Mouse (Mus musculus) liver, embryonic 12.5 days (tissue): ENCODE results near the gene Trappc3l. TPM values are rescaled to one million over a fixed set of nuclear protein-coding genes. Genes with fewer than 3 reads are reported as not detected.

Source experiments
- ATAC-seq: fragments of 200-750 bp; cut with Nextera tagmentation; 2 replicates; pipeline ENCODE4 v1.8.0; 2017; ENCODE audit warnings: moderate number of reproducible peaks, mild to moderate bottlenecking, moderate library complexity
- H3K27ac ChIP-seq: fragments of 300-500 bp; sonication (generic); 2 replicates; pipeline ENCODE4 v1.5.1; 2016; ENCODE audit warnings: mild to moderate bottlenecking
- H3K27me3 ChIP-seq: fragments of 300-500 bp; sonication (generic); replicated peaks from 2 replicates; pipeline ENCODE4 v1.6.1; 2016; ENCODE audit warnings: mild to moderate bottlenecking, moderate library complexity
- H3K36me3 ChIP-seq: fragments of 300-500 bp; sonication (generic); 2 replicates; pipeline ENCODE4 v1.6.1; 2016; ENCODE audit warnings: mild to moderate bottlenecking, moderate library complexity
- H3K4me1 ChIP-seq: fragments of 300-500 bp; sonication (generic); 2 replicates; pipeline ENCODE4 v1.6.1; 2016
- H3K4me2 ChIP-seq: fragments of 300-500 bp; sonication (generic); 2 replicates; pipeline ENCODE4 v1.6.1; 2016; ENCODE audit warnings: mild to moderate bottlenecking, moderate library complexity
- H3K4me3 ChIP-seq: fragments of 300-500 bp; sonication (generic); 2 replicates; pipeline ENCODE4 v1.5.1; 2016; ENCODE audit warnings: mild to moderate bottlenecking, moderate library complexity
- H3K9ac ChIP-seq: fragments of 300-500 bp; sonication (generic); 2 replicates; pipeline ENCODE4 v1.6.1; 2016; ENCODE audit warnings: mild to moderate bottlenecking, moderate library complexity
- H3K9me3 ChIP-seq: fragments of 300-500 bp; sonication (generic); replicated peaks from 2 replicates; pipeline ENCODE4 v1.6.1; 2016; ENCODE audit warnings: mild to moderate bottlenecking, moderate library complexity
- WGBS: fragments of 180-500 bp; shearing (Covaris S2); methylation state at CpG from one replicate; pipeline ENCODE4 v1.1.7; 2016; ENCODE audit not compliant: insufficient replicate concordance; 5-methylcytosine and 5-hydroxymethylcytosine counted together
- polyA plus RNA-seq: library from polyadenylated mRNA; unstranded; fragments of >200 nt; fragmentation: Nextera tagmentation; extraction: Ambion mirVana; gene quantifications from 2 replicates; pipeline ENCODE4 v1.2.1, GENCODE M21; 2016

Trappc3l gene
- polyA plus RNA-seq, 1 experiment from 2014 or later: not detected

GRCm38 (mm10) chr10:34149772-34150171 is 112.4 kb downstream of the Trappc3l start:
- Histone ChIP-seq H3K4me2 (no peak overlapping the region), H3K27ac (no peak overlapping the region), H3K36me3 (0 out of 2 replicates have a peak, but pooled peaks cover 3% of the 10 kb centered on the region), H3K27me3 (no peaks in the 10 kb centered on the region), H3K4me3 (no peak overlapping the region), H3K9ac (no peak overlapping the region), H3K4me1 (no peaks in the 10 kb centered on the region), H3K9me3 (no peaks in the 10 kb centered on the region)
- no peak for ATAC-seq
- 68% methylated on average over 3 of the region's 3 CpGs for WGBS

DNA sequence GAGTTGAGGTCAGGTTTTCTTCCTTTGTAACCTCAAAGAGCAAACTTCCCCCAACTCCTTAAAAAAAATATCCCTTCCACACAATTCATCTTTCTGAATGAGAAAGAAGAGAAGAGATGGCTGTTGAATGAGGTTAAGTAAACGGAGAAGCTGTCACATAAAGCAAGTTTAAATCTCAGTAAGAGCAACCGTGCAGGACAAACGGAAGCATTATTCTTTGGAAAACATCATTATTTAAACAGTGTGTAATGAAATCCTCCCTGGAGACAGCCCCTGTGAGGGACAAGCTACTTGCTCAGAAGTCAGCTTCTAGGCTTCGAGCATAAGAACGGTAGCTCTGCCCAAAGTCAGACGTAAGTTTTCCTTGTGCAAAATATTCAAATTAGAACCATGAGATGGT is 113.1 kb downstream of the Trappc3l start:
- no peak overlapping the region for H3K4me3 ChIP-seq
- H3K4me2 ChIP-seq: no peak overlapping the region
- no peaks in the 10 kb centered on the region for H3K4me1 ChIP-seq
- no peak for ATAC-seq
- WGBS: 71% methylated on average over 6 of the region's 6 CpGs
- no peaks in the 10 kb centered on the region for H3K9me3 ChIP-seq
- H3K9ac ChIP-seq: no peak overlapping the region
- 0 out of 2 replicates have a peak, but pooled peaks cover 3% of the 10 kb centered on the region for H3K36me3 ChIP-seq
- H3K27me3 ChIP-seq: no peaks in the 10 kb centered on the region
- H3K27ac ChIP-seq: no peak overlapping the region

DNA sequence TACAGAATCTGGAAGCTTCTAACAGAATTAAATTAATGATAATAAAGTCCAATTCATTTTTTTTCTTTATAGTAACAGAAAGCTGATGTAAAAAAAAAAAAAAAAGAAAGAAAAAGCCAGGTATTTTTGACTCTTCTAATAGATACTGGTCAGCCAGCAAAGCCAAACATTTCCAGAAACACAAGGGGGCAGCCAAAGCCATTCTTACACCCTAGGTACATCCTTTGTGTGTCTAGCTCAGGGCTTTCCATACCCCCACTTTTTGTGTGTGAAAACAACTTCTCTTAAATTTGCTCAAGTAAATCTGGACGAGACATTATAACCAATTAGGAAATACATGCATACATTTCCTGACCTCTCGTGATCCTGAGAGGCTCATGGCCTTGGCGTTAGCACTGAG is 114.4 kb downstream of the Trappc3l start:
- no peak overlapping the region for H3K27ac ChIP-seq
- no peaks in the 10 kb centered on the region for H3K27me3 ChIP-seq
- no peaks in the 10 kb centered on the region for H3K4me1 ChIP-seq
- no peak for ATAC-seq
- H3K9me3 ChIP-seq: no peaks in the 10 kb centered on the region
- 59% methylated on average over 3 of the region's 3 CpGs for WGBS
- H3K4me2 ChIP-seq: no peak overlapping the region
- 0 out of 2 replicates have a peak, but pooled peaks cover 3% of the 10 kb centered on the region for H3K36me3 ChIP-seq
- no peak overlapping the region for H3K4me3 ChIP-seq
- H3K9ac ChIP-seq: no peak overlapping the region

DNA sequence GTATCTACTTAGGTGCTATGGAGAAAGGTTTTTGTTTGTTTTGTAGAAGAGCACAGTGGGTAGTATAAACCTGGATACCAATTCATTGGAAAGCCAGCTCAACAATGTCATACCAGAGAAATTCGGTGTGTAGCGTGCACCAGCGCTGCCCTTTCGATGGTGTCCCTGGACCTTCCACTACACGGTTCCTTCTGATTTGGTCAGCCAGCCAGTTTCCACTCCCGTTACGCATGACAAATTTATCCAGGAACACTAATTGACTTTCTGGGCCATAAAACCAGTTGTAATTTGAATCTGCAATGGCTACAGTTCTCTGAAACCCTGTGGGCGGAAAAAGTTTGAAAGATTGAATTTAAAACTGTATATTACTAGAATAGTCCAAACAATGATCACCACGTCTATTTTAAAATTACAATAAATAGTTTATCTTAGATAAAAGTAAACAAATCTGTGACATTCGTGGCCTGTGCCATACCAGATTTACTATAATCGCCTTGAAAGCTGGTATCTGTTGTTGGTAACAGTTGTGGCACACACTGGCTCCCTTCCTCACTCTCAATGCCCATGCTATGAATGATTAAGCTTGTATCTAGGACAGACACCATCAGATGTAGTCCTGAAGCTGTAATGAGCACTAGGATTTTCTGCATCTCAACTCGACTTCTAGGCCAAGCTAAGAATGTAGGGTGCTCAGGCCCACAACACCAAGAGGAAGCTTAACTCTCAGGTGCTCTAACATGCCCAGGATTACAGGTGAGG is 118.6 kb downstream of the Trappc3l start:
- ATAC-seq: no peak
- Histone ChIP-seq H3K4me3 (no peak overlapping the region), H3K4me1 (no peaks in the 10 kb centered on the region), H3K27ac (no peak overlapping the region), H3K9ac (no peak overlapping the region), H3K4me2 (no peak overlapping the region), H3K9me3 (no peaks in the 10 kb centered on the region), H3K36me3 (0 out of 2 replicates have a peak, but pooled peaks cover 3% of the 10 kb centered on the region), H3K27me3 (no peaks in the 10 kb centered on the region)
- 68% methylated on average over 12 of the region's 12 CpGs for WGBS

Other genes starting within 250 kb of the Trappc3l start
- gene Sult3a1, start 179.9 kb upstream of the Trappc3l start, polyA plus RNA-seq: not detected in 2 replicates
- not detected in 2 replicates for gene Rsph4a, start 132.5 kb upstream of the Trappc3l start, polyA plus RNA-seq
- gene Zup1, start 86.3 kb upstream of the Trappc3l start, polyA plus RNA-seq: 9.6 and 10.4 TPM in 2 replicates
- 79.2 and 80.7 TPM in 2 replicates for gene Rwdd1, start 18.0 kb upstream of the Trappc3l start, polyA plus RNA-seq
- gene Calhm4, start 6.7 kb downstream of the Trappc3l start, polyA plus RNA-seq: not detected in 2 replicates
- gene Calhm5, start 58.9 kb downstream of the Trappc3l start, polyA plus RNA-seq: 0.06 and 0.07 TPM in 2 replicates
- 0.62 and 0.87 TPM in 2 replicates for gene Calhm6, start 90.4 kb downstream of the Trappc3l start, polyA plus RNA-seq
- gene Dse, start 170.1 kb downstream of the Trappc3l start, polyA plus RNA-seq: 10.1 and 10.8 TPM in 2 replicates
- gene Tspyl1, start 244.6 kb downstream of the Trappc3l start, polyA plus RNA-seq: 40.3 and 40.9 TPM in 2 replicates